Mouse (Mus musculus): ENCODE measurements at regions not wholly inside any gene's neighbourhood (a gene's known extent, or its start where the extent isn't known, plus 50 kb on each side); places are given as distances from the start of the nearest gene placed in this dataset.

DNA sequence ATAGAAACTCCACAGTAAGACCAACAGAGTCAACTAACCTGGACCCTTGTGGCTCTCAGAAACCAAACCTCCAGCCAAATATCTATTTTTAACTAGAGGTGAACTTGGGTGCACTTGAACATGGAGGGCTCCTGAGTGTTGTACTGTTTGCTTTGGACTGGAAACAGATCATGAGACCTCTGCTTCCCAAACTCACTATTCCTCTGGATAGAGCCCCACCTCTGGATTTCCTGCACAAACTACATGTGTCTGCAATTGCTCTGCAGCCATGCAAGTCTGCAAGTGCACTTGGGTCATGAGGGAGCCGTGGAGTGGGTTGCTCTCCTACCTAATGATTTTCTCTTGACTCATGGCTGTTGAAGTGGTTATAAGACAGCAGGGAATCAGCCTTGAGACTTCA lies 759.9 kb upstream of the Fam160b2 start:
- no peaks in the 10 kb centered on the region for H3K4me1 ChIP-seq (ENCODE audit: control insufficient read depth in 2 of 2, insufficient read depth in 2 of 2, low read length in 2 of 2)
- ATAC-seq (ENCODE audit: insufficient number of reproducible peaks, insufficient read depth, low FRiP score, low read depth) = no peak
- no peak overlapping the region for H3K27ac ChIP-seq (replicated peaks in 1 of 2; ENCODE audit: control insufficient read depth in 1 of 2, insufficient read depth in 1 of 2, low read depth in 2 of 2, low read length in 2 of 2)
- H3K36me3 ChIP-seq (ENCODE audit: control insufficient read depth, insufficient read depth, low read length) = no peaks in the 10 kb centered on the region
- no peak overlapping the region for H3K4me3 ChIP-seq (ENCODE audit: control insufficient read depth in 1 of 2, insufficient read depth in 1 of 2, low read depth in 1 of 2, low read length in 2 of 2)
- H3K27me3 ChIP-seq (ENCODE audit: control insufficient read depth, insufficient read depth, low read length) = no peaks in the 10 kb centered on the region
- WGBS = 82% methylated on average over 1 of the region's 1 CpGs
- H3K9ac ChIP-seq (ENCODE audit: low read length) = no peak overlapping the region
- H3K9me3 ChIP-seq (ENCODE audit: control insufficient read depth, low read length) = no peaks in the 10 kb centered on the region
- H3K4me2 ChIP-seq (ENCODE audit: low read length) = no peak overlapping the region

DNA sequence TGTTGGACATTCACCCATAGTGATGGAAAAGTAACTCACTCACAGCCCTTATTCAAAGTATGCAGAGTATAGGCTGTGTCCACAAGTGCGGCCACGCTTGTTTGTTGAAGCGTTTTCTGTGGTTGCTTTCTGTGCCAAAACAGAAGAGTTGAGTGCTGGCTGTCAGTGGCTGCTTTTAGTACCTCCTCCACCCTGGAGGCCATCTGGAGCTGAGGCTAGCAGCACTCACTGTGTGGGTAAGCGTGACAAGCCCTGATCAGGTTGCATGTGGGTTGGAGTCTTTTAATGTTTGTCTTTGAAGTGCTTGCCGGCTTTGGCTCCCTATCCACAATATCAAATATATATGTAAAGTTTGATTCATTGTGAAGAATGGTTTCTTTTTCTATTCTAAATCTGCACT lies 738.6 kb upstream of the Fam160b2 start:
- no peak overlapping the region for H3K9ac ChIP-seq (ENCODE audit: low read length)

DNA sequence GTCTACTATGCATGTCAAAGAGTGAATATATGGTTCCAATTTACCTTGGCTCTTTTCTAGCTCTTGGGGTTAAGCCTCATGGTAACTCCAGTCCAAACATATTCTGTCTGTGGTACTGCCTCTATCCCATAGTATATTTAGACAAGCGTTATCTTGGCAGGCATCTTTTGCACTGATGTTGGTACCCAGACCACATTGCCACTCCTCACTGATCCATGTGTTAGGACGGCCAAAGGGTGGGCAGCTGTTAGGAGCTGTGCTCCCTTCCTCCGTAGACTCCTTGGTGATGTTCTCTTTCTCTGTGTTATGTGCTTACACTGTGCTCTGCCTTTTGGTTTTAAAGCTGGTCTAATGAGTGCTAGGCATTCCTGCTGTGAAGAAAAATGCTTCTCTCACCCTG lies 737.3 kb upstream of the Fam160b2 start:
- no peak overlapping the region for H3K9ac ChIP-seq (ENCODE audit: low read length)
- no peaks in the 10 kb centered on the region for H3K36me3 ChIP-seq (ENCODE audit: control insufficient read depth, insufficient read depth, low read length)
- no peak for ATAC-seq (ENCODE audit: insufficient number of reproducible peaks, insufficient read depth, low FRiP score, low read depth)
- H3K4me3 ChIP-seq (ENCODE audit: control insufficient read depth in 1 of 2, insufficient read depth in 1 of 2, low read depth in 1 of 2, low read length in 2 of 2) = no peak overlapping the region
- no peak overlapping the region for H3K27ac ChIP-seq (replicated peaks in 1 of 2; ENCODE audit: control insufficient read depth in 1 of 2, insufficient read depth in 1 of 2, low read depth in 2 of 2, low read length in 2 of 2)
- no peaks in the 10 kb centered on the region for H3K27me3 ChIP-seq (ENCODE audit: control insufficient read depth, insufficient read depth, low read length)
- no peak overlapping the region for H3K4me2 ChIP-seq (ENCODE audit: low read length)
- 82% methylated on average over 3 of the region's 3 CpGs for WGBS
- H3K4me1 ChIP-seq (ENCODE audit: control insufficient read depth in 2 of 2, insufficient read depth in 2 of 2, low read length in 2 of 2) = no peaks in the 10 kb centered on the region
- no peaks in the 10 kb centered on the region for H3K9me3 ChIP-seq (ENCODE audit: control insufficient read depth, low read length)

More for the DNA sequence above, 738.6 kb upstream of the Fam160b2 start:
- H3K4me3 ChIP-seq (ENCODE audit: control insufficient read depth in 1 of 2, insufficient read depth in 1 of 2, low read depth in 1 of 2, low read length in 2 of 2) = no peak overlapping the region
- H3K9me3 ChIP-seq (ENCODE audit: control insufficient read depth, low read length) = no peaks in the 10 kb centered on the region
- no peaks in the 10 kb centered on the region for H3K36me3 ChIP-seq (ENCODE audit: control insufficient read depth, insufficient read depth, low read length)
- H3K4me1 ChIP-seq (ENCODE audit: control insufficient read depth in 2 of 2, insufficient read depth in 2 of 2, low read length in 2 of 2) = no peaks in the 10 kb centered on the region
- no peaks in the 10 kb centered on the region for H3K27me3 ChIP-seq (ENCODE audit: control insufficient read depth, insufficient read depth, low read length)
- 66% methylated on average over 5 of the region's 5 CpGs for WGBS
- H3K4me2 ChIP-seq (ENCODE audit: low read length) = no peak overlapping the region
- no peak overlapping the region for H3K27ac ChIP-seq (replicated peaks in 1 of 2; ENCODE audit: control insufficient read depth in 1 of 2, insufficient read depth in 1 of 2, low read depth in 2 of 2, low read length in 2 of 2)
- no peak for ATAC-seq (ENCODE audit: insufficient number of reproducible peaks, insufficient read depth, low FRiP score, low read depth)

DNA sequence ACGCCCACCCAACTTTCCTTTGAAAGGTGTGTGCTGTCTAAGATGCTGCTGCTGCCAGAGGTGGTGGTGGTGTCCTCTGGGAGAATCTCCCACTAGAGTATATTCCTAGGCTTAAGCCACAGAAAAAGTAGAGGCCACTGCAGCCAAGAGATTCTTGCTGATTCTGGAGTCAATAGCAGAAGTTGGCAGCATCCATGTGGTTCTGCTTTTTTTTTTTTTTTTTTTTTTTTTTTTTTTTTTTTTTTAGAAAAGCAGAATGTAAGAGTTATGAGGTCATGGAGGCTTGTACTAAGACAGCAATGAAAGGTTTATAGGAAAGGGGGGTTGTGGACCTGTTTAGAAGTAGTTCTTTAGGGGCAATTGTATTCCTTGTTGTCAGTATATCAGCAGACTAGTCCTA lies 734.4 kb upstream of the Fam160b2 start:
- H3K36me3 ChIP-seq (ENCODE audit: control insufficient read depth, insufficient read depth, low read length) = no peaks in the 10 kb centered on the region
- no peaks in the 10 kb centered on the region for H3K27me3 ChIP-seq (ENCODE audit: control insufficient read depth, insufficient read depth, low read length)
- no peak overlapping the region for H3K4me2 ChIP-seq (ENCODE audit: low read length)
- no peak overlapping the region for H3K4me3 ChIP-seq (ENCODE audit: control insufficient read depth in 1 of 2, insufficient read depth in 1 of 2, low read depth in 1 of 2, low read length in 2 of 2)
- no peak overlapping the region for H3K27ac ChIP-seq (replicated peaks in 1 of 2; ENCODE audit: control insufficient read depth in 1 of 2, insufficient read depth in 1 of 2, low read depth in 2 of 2, low read length in 2 of 2)
- no peak overlapping the region for H3K9ac ChIP-seq (ENCODE audit: low read length)
- no peak for ATAC-seq (ENCODE audit: insufficient number of reproducible peaks, insufficient read depth, low FRiP score, low read depth)
- no peaks in the 10 kb centered on the region for H3K9me3 ChIP-seq (ENCODE audit: control insufficient read depth, low read length)
- H3K4me1 ChIP-seq (ENCODE audit: control insufficient read depth in 2 of 2, insufficient read depth in 2 of 2, low read length in 2 of 2) = no peaks in the 10 kb centered on the region
- WGBS = 71% methylated on average over 1 of the region's 1 CpGs

DNA sequence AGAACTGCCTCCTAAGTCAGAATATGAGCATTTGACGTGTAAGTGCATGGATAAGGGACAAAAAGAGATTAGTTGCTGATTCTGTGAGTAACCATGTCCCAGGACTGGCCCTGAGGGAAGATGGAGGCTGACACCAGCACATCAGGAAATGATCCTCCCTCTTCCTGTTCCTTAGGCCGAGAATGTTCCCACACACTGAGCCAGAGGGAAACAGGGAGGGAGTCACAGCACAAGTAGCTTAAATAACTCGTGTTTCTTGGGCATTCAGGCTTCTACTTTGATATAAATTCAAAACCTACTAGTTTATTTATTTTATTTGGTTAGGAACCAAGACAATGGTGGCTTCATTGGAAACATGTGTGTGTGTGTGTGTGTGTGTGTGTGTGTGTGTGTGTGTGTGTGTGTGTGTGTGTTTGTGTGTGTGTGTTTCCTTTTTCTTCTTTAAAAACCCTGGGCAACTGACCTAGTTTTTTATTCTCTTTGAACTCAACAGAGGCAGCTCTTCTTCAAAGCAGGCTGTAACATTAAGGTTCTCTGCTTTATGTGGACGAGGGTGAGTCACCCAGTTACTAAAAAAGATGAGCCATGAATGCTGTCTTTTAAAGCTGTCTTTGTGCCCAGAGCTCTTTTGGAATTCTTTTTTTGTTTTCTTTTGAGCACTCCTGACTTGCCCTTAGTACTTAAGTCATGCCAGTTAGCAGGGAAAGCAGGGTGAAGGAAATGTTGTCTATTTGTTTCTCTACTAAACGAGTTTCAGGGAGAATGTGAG lies 730.4 kb upstream of the Fam160b2 start:
- Histone ChIP-seq H3K27ac (replicated peaks in 1 of 2; ENCODE audit: control insufficient read depth in 1 of 2, insufficient read depth in 1 of 2, low read depth in 2 of 2, low read length in 2 of 2) (no peak overlapping the region), H3K4me2 (ENCODE audit: low read length) (no peak overlapping the region), H3K4me3 (ENCODE audit: control insufficient read depth in 1 of 2, insufficient read depth in 1 of 2, low read depth in 1 of 2, low read length in 2 of 2) (no peak overlapping the region), H3K36me3 (ENCODE audit: control insufficient read depth, insufficient read depth, low read length) (no peaks in the 10 kb centered on the region), H3K4me1 (ENCODE audit: control insufficient read depth in 2 of 2, insufficient read depth in 2 of 2, low read length in 2 of 2) (no peaks in the 10 kb centered on the region), H3K9me3 (ENCODE audit: control insufficient read depth, low read length) (peaks cover 4% of the 10 kb centered on the region; the same call in 1 of the 2 replicates), H3K27me3 (ENCODE audit: control insufficient read depth, insufficient read depth, low read length) (no peaks in the 10 kb centered on the region), H3K9ac (ENCODE audit: low read length) (no peak overlapping the region)
- ATAC-seq (ENCODE audit: insufficient number of reproducible peaks, insufficient read depth, low FRiP score, low read depth) = no peak
- WGBS = 36% methylated on average over 5 of the region's 5 CpGs

DNA sequence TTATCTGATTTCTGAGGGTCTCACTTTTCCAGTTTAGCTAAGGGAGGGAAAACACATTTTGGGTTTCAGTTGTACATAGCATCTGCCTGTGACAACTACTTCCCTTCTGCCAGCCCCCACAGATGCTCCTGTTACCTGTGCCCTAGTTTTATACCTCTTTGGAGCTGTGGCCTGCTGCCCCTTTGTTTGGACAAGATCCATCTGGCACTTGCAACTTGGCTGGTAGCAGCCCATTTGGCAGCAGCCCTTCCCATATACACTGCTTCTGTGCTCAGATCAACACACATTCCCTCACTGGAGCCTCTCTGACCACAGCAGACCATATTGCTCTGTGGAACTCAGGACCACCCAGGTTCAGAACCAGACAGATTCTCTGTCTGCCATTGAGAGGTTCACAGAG lies 728.0 kb upstream of the Fam160b2 start:
- Histone ChIP-seq H3K36me3 (ENCODE audit: control insufficient read depth, insufficient read depth, low read length) (no peaks in the 10 kb centered on the region), H3K27me3 (ENCODE audit: control insufficient read depth, insufficient read depth, low read length) (no peaks in the 10 kb centered on the region), H3K4me1 (ENCODE audit: control insufficient read depth in 2 of 2, insufficient read depth in 2 of 2, low read length in 2 of 2) (no peaks in the 10 kb centered on the region), H3K9me3 (ENCODE audit: control insufficient read depth, low read length) (peaks cover 4% of the 10 kb centered on the region; the same call in 1 of the 2 replicates), H3K4me3 (ENCODE audit: control insufficient read depth in 1 of 2, insufficient read depth in 1 of 2, low read depth in 1 of 2, low read length in 2 of 2) (no peak overlapping the region), H3K4me2 (ENCODE audit: low read length) (no peak overlapping the region), H3K9ac (ENCODE audit: low read length) (no peak overlapping the region), H3K27ac (replicated peaks in 1 of 2; ENCODE audit: control insufficient read depth in 1 of 2, insufficient read depth in 1 of 2, low read depth in 2 of 2, low read length in 2 of 2) (no peak overlapping the region)
- ATAC-seq (ENCODE audit: insufficient number of reproducible peaks, insufficient read depth, low FRiP score, low read depth) = no peak

DNA sequence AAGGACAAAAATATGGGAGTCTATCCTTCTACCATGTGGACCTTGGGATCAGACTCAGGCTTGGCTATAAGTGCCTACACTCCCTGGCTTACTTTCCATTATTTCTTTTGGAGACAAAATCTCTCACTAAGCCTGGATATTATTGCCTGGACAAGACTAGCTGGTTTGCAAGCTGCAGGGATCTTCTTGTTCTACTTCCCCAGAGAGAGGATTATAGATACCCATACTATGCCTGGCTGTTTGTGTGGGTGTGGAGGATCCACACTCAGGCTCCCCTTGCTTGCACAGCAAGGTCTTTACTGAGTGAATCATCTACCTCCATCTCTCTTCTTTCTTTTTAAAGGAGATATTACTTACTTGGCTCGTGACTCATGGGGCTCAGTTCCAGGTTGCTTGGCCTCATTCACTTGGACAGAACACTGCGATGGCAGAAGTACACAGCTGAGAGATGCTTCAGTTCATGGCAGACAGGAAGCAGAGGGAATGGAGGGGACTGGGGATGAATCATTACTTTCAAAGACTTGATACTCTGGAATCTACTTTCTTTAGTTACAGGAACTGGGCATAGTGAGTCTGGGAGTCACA lies 727.0 kb upstream of the Fam160b2 start:
- H3K4me2 ChIP-seq (ENCODE audit: low read length) = no peak overlapping the region
- no peak for ATAC-seq (ENCODE audit: insufficient number of reproducible peaks, insufficient read depth, low FRiP score, low read depth)
- no peak overlapping the region for H3K4me3 ChIP-seq (ENCODE audit: control insufficient read depth in 1 of 2, insufficient read depth in 1 of 2, low read depth in 1 of 2, low read length in 2 of 2)
- no peaks in the 10 kb centered on the region for H3K36me3 ChIP-seq (ENCODE audit: control insufficient read depth, insufficient read depth, low read length)
- H3K9me3 ChIP-seq (ENCODE audit: control insufficient read depth, low read length) = peaks cover 4% of the 10 kb centered on the region; the same call in 1 of the 2 replicates
- H3K27me3 ChIP-seq (ENCODE audit: control insufficient read depth, insufficient read depth, low read length) = no peaks in the 10 kb centered on the region
- H3K4me1 ChIP-seq (ENCODE audit: control insufficient read depth in 2 of 2, insufficient read depth in 2 of 2, low read length in 2 of 2) = no peaks in the 10 kb centered on the region
- WGBS = 89% methylated on average over 2 of the region's 2 CpGs
- no peak overlapping the region for H3K27ac ChIP-seq (replicated peaks in 1 of 2; ENCODE audit: control insufficient read depth in 1 of 2, insufficient read depth in 1 of 2, low read depth in 2 of 2, low read length in 2 of 2)
- no peak overlapping the region for H3K9ac ChIP-seq (ENCODE audit: low read length)

DNA sequence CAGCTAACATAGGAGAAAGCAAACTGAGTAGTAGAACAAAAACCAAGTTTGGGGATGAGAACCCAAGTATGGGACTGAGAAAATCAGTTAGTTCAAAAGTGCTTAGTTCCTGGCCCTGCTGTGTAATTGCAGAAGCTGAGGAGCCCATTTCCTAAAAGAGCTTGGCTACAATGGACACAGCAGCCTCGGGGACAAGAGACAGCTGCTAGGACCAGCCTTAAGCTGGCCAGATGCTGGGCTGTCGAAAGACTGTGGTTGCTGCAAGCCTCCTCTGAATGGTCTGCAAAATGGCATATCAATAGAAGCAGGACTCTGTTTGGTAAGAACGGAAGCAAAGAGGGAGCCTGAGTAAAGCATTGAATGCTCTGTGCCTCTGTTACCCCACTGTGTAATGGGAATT lies 715.6 kb upstream of the Fam160b2 start:
- no peaks in the 10 kb centered on the region for H3K36me3 ChIP-seq (ENCODE audit: control insufficient read depth, insufficient read depth, low read length)
- no peak overlapping the region for H3K9ac ChIP-seq (ENCODE audit: low read length)
- ATAC-seq (ENCODE audit: insufficient number of reproducible peaks, insufficient read depth, low FRiP score, low read depth) = no peak
- H3K4me3 ChIP-seq (ENCODE audit: control insufficient read depth in 1 of 2, insufficient read depth in 1 of 2, low read depth in 1 of 2, low read length in 2 of 2) = no peak overlapping the region
- H3K27ac ChIP-seq (replicated peaks in 1 of 2; ENCODE audit: control insufficient read depth in 1 of 2, insufficient read depth in 1 of 2, low read depth in 2 of 2, low read length in 2 of 2) = no peak overlapping the region
- WGBS = 55% methylated on average over 3 of the region's 3 CpGs
- H3K9me3 ChIP-seq (ENCODE audit: control insufficient read depth, low read length) = no peaks in the 10 kb centered on the region
- no peaks in the 10 kb centered on the region for H3K27me3 ChIP-seq (ENCODE audit: control insufficient read depth, insufficient read depth, low read length)
- no peaks in the 10 kb centered on the region for H3K4me1 ChIP-seq (ENCODE audit: control insufficient read depth in 2 of 2, insufficient read depth in 2 of 2, low read length in 2 of 2)
- no peak overlapping the region for H3K4me2 ChIP-seq (ENCODE audit: low read length)

Data from heart, embryonic 14.5 days (tissue).